Mouse (Mus musculus): ENCODE measurements around the gene Smarcd1.

The Smarcd1 gene

GRCm38 (mm10) chr15:99729056-99729783, 27.3 kb downstream of the Smarcd1 start:
- intact Hi-C loops (cut with DNase I) = no loop called here

- intact Hi-C loops (cut with DNase I) = loop anchor here (5.0 kb wide), 1 partner anchor 41 kb away; the partner anchor contains the start of gene Cers5
Measured at GRCm38 (mm10) chr15:99731167-99731566, 29.2 kb downstream of the Smarcd1 start.

GRCm38 (mm10) chr15:99731678-99732077, 29.7 kb downstream of the Smarcd1 start:
- intact Hi-C loops (cut with DNase I) = loop anchor here (5.0 kb wide), 1 partner anchor 41 kb away; the partner anchor contains the start of gene Cers5

GRCm38 (mm10) chr15:99733186-99733585, 31.3 kb downstream of the Smarcd1 start:
- intact Hi-C loops (cut with DNase I) = loop anchor here (5.0 kb wide), 1 partner anchor 39 kb away; the partner anchor contains the start of gene Cers5

GRCm38 (mm10) chr15:99735631-99736030, 33.7 kb downstream of the Smarcd1 start:
- intact Hi-C loops (cut with DNase I) = no loop called here

GRCm38 (mm10) chr15:99736675-99737074, 34.7 kb downstream of the Smarcd1 start:
- intact Hi-C loops (cut with DNase I) = no loop called here

- intact Hi-C loops (cut with DNase I) = no loop called here
Measured at GRCm38 (mm10) chr15:99740229-99740628, 38.3 kb downstream of the Smarcd1 start.

GRCm38 (mm10) chr15:99754204-99754603, 52.3 kb downstream of the Smarcd1 start:
- intact Hi-C loops (cut with DNase I) = loop anchor here (5.0 kb wide), 1 partner anchor 757 kb away; no protein-coding TSS in a partner anchor

All from adrenal gland (tissue).